Mouse (Mus musculus) heart, postnatal 10 days (tissue): ENCODE results near the gene Actg1. TPM values are rescaled to one million over a fixed set of nuclear protein-coding genes. Genes with fewer than 3 reads are reported as not detected.
"Not testable (repeated sequence)": the region's sequence is repeated elsewhere in the genome, so short reads cannot be mapped to it uniquely, and the experiment has no call there.

Source experiments
- DNase-seq, 2 experiments: peaks; one replicate each; pipeline ENCODE4 v3.0.0; 2021
- intact Hi-C: fragments of 180-260 bp; cut with DNase I; formaldehyde crosslinking; loops from one replicate; pipeline ENCODE4 v1.15.1; 2025
- total RNA-seq, 2 experiments: library from RNA; stranded (reverse); gene quantifications; 2 replicates each; pipeline ENCODE4 v1.2.3; 2021

The Actg1 gene
- total RNA-seq, 2 experiments from 2014 or later, result 691 to 703 TPM

GRCm38 (mm10) chr11:120362891-120363290 is 14.5 kb upstream of the Actg1 start:
- DNase-seq, result no peak
- intact Hi-C loops, result no loop called here

DNA sequence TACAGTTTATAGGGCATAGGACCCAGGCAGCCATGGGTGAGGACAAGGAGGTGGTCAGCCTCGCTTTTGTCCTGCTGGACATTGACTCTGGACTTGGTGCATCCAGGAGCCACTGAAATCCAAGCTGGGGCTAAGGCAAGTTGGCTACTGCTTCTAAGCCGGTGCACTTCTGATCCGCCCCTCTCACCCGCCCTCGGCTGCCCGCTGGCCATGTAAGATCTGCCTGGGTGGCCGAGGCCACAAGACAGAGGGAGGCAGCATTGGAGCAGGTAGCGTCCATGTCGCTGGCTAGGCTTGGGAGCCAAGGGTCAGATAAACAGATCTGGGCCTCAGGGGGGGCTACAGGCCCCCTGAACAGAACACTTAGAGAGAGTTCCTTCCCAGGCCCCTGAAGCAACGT is 13.0 kb upstream of the Actg1 start, which contains the start of gene Fscn2:
Gene Fscn2 (plus strand): TSS at position 240 of the 400 bp plus-strand sequence.
- intact Hi-C loops, result no loop called here
- no peak for DNase-seq

GRCm38 (mm10) chr11:120360755-120361154 is 12.4 kb upstream of the Actg1 start:
- intact Hi-C loops, result no loop called here
- no peak for DNase-seq

GRCm38 (mm10) chr11:120360062-120360461 is 11.7 kb upstream of the Actg1 start:
- DNase-seq, result peak; percentile 76 to 77
- intact Hi-C loops, result no loop called here

- intact Hi-C loops, result no loop called here
- DNase-seq, result peak; percentile 71
These were observed 11.0 kb upstream of the Actg1 start for GRCm38 (mm10) chr11:120359391-120359790.

GRCm38 (mm10) chr11:120357791-120358401 is 9.6 kb upstream of the Actg1 start:
- peak; percentile 72 to 78 for DNase-seq
- intact Hi-C loops, result no loop called here

DNA sequence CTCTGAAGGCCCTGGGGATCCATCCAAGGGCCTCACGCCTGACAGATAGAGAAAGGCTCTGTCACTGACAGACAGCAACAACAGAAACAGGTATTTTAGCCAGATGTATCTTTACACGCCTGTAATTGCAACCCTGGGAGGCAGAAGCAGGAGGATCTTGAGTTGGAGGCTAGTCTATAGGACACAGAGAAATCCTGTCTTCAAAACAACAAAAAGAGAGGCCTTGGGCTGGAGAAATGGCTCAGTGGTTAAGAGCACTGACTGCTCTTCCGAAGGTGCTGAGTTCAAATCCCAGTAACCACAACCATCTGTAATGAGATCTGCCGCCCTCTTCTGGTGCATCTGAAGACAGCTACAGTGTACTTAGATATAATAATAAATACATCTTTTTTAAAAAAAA is 8.6 kb upstream of the Actg1 start:
- intact Hi-C loops, result no loop called here
- no peak for DNase-seq

- no peak for DNase-seq
- intact Hi-C loops, result no loop called here
These were observed 8.0 kb upstream of the Actg1 start for GRCm38 (mm10) chr11:120356319-120356840.

GRCm38 (mm10) chr11:120355277-120356039 is 7.1 kb upstream of the Actg1 start:
- intact Hi-C loops, result no loop called here

DNA sequence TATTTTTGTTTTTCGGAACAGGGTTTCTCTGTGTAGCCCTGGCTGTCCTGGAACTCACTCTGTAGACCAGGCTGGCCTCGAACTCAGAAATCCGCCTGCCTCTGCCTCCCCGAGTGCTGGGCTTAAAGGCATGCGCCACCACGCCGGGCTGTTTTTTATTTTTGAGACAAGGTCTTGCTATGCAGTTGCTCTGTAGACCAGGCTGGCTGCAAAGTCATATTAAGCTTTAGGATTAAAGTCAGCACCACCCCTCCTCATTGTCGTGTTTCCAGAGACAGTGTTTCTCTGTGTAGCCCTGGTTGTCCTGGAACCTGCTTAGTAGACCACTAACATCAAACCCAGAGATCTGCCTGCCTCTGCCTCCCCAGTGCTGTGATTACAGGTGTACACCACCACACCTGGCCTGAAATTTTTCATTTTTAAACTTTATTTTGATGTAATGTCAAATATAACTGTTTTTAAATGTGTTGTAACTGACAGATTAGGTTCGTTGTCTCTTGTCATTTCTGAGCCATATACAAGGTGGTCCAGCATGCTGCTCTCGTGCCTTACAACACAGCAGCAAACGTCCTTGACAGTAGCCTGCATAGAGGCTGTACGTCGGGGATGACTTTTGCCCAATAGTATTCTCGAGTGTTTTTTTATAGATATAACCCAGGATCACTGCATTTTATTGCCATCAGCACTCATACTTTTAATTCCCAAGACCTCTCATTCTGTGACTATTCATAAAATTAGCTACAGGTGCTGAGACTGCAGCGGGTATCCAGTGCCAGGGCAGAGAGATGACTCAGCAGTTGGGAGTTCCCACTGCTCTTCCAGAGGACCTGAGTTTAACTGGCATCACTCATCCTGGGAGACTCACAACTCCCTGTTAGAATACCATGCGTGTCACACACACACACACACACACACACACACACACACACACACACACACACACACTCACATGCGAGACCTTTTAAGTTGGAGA is 6.2 kb upstream of the Actg1 start:
- no peak for DNase-seq
- intact Hi-C loops, result loop anchor here (5.0 kb wide), 1 partner anchor 33 kb away; no protein-coding TSS in a partner anchor

More at GRCm38 (mm10) chr11:120355277-120356039, 7.1 kb upstream of the Actg1 start:
- DNase-seq, result no peak

DNA sequence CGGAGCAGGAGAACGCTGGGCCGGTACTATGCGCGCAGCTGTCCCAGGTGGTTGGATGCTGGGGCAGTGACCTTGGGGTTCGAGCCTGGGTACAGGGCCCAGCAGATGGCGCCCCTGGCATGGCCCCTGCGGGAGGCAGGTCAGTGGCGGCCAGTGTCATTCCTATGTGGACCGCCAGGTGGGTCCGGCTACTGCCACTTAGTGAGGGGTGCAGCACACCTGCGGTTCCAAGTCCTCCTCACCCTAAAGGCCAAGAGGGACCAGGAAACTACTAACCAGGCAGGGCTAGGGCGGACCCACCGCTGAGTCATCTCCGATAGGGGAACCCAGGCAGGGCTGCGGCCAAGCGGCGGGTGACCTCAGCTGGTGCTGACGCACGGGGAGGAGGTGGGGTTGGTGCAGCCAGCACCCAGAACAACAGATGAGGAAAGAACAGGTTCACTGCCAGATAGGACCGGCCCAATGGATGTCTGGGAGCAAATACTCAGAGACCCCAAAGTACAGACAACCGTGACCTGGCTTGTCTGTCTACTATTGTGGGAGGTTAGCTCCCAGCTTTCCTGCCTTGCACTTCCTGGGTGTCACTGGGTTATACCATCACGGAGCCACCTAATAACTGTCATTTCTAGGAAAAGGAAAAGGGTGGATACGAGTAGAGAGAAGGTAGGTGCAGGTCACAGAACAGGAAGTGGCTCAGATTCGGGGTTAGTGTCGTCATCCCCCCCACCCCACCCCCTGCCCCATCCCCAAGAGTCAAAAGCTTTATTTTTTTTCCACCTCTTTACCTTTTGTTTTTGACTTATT is 5.4 kb upstream of the Actg1 start:
- intact Hi-C loops, result loop anchor here (2.0 to 5.0 kb wide), 3 partner anchors 15 to 69 kb away; no protein-coding TSS in a partner anchor
- DNase-seq, result peak; percentile 89 to 90

- intact Hi-C loops, result loop anchor here (2.0 to 5.0 kb wide), 3 partner anchors 16 to 70 kb away; no protein-coding TSS in a partner anchor
- peak; percentile 57 to 65 for DNase-seq
These were observed 4.4 kb upstream of the Actg1 start for GRCm38 (mm10) chr11:120352571-120353290.

GRCm38 (mm10) chr11:120352093-120352350 is 3.7 kb upstream of the Actg1 start:
- intact Hi-C loops, result loop anchor here (2.0 to 5.0 kb wide), 3 partner anchors 17 to 71 kb away; no protein-coding TSS in a partner anchor
- not testable (repeated sequence) for DNase-seq

- intact Hi-C loops, result loop anchor here (2.0 to 5.0 kb wide), 3 partner anchors 17 to 71 kb away; no protein-coding TSS in a partner anchor
These were observed 3.1 kb upstream of the Actg1 start for GRCm38 (mm10) chr11:120351250-120352092.

GRCm38 (mm10) chr11:120350711-120351110 is 2.4 kb upstream of the Actg1 start:
- intact Hi-C loops, result loop anchor here (5.0 kb wide), 1 partner anchor 37 kb away; no protein-coding TSS in a partner anchor
- peak; percentile 53 to 69 for DNase-seq

More at GRCm38 (mm10) chr11:120351250-120352092, 3.1 kb upstream of the Actg1 start:
- no peak for DNase-seq

GRCm38 (mm10) chr11:120349986-120350702 is 1.8 kb upstream of the Actg1 start:
- intact Hi-C loops, result loop anchor here (2.0 to 5.0 kb wide), 2 partner anchors 37 to 117 kb away; partner anchors contain the start of gene Bahcc1
- DNase-seq, result peak; percentile 95 to 98

GRCm38 (mm10) chr11:120349371-120349985 is 1.1 kb upstream of the Actg1 start:
- DNase-seq, result peak; percentile 72 to 76
- intact Hi-C loops, result loop anchor here (2.0 kb wide), 1 partner anchor 117 kb away; the partner anchor contains the start of gene Bahcc1
